Mouse (Mus musculus) hindbrain, embryonic 14.5 days (tissue): Measurements from ENCODE around the gene Arhgap10. TPM values are rescaled to one million over a fixed set of nuclear protein-coding genes. Genes with fewer than 3 reads are reported as not detected.

Experiments used
- ATAC-seq: fragments of 200-750 bp; cut with Nextera tagmentation; 2 replicates; pipeline ENCODE4 v1.8.0; 2017; ENCODE audit warnings: moderate number of reproducible peaks, mild to moderate bottlenecking, moderate TSS enrichment, moderate library complexity; ENCODE audit not compliant: low FRiP score
- DNase-seq: peaks from one replicate; pipeline ENCODE4 v3.0.0-alpha.2; 2015; ENCODE audit warnings: low spot score
- H3K27ac ChIP-seq: fragments of 300-500 bp; sonication (generic); 2 replicates; pipeline ENCODE4 v1.5.1; 2014; ENCODE audit warnings: mild to moderate bottlenecking, moderate library complexity
- H3K27me3 ChIP-seq: fragments of 300-500 bp; sonication (generic); 2 replicates; pipeline ENCODE4 v1.6.1; 2014; ENCODE audit warnings: mild to moderate bottlenecking, low read length, mixed read lengths; ENCODE audit not compliant: control insufficient read depth, insufficient read depth
- H3K36me3 ChIP-seq: fragments of 300-500 bp; sonication (generic); replicated peaks from 2 replicates; pipeline ENCODE4 v1.6.1; 2014; ENCODE audit not compliant: control insufficient read depth, insufficient read depth
- H3K4me1 ChIP-seq: fragments of 300-500 bp; sonication (generic); replicated peaks from 2 replicates; pipeline ENCODE4 v1.6.1; 2014; ENCODE audit warnings: antibody characterized with exemption, low read length, mixed read lengths; ENCODE audit not compliant: control insufficient read depth, insufficient read depth
- H3K4me2 ChIP-seq: fragments of 300-500 bp; sonication (generic); replicated peaks from 2 replicates; pipeline ENCODE4 v1.6.1; 2014; ENCODE audit warnings: mild to moderate bottlenecking, moderate library complexity
- H3K4me3 ChIP-seq: fragments of 300-500 bp; sonication (generic); replicated peaks from 2 replicates; pipeline ENCODE4 v1.5.1; 2014; ENCODE audit warnings: mild to moderate bottlenecking, low read length
- H3K9ac ChIP-seq: fragments of 300-500 bp; sonication (generic); 2 replicates; pipeline ENCODE4 v1.6.1; 2014
- H3K9me3 ChIP-seq: fragments of 300-500 bp; sonication (generic); 2 replicates; pipeline ENCODE4 v1.6.1; 2016; ENCODE audit warnings: low read length; ENCODE audit not compliant: control insufficient read depth
- WGBS: fragments of 180-500 bp; shearing (Covaris S2); extraction: QIAGEN DNeasy Blood & Tissue Kit; methylation state at CpG from one replicate; pipeline ENCODE4 v1.1.7; 2014; 5-methylcytosine and 5-hydroxymethylcytosine counted together
- polyA plus RNA-seq: library from polyadenylated mRNA; unstranded; fragments of >200 nt; fragmentation: Nextera tagmentation; extraction: Ambion mirVana; gene quantifications from 2 replicates; pipeline ENCODE4 v1.2.1, GENCODE M21; 2014

Gene Arhgap10
- polyA plus RNA-seq, 1 experiment from 2014 or later: 5.1 TPM

DNA sequence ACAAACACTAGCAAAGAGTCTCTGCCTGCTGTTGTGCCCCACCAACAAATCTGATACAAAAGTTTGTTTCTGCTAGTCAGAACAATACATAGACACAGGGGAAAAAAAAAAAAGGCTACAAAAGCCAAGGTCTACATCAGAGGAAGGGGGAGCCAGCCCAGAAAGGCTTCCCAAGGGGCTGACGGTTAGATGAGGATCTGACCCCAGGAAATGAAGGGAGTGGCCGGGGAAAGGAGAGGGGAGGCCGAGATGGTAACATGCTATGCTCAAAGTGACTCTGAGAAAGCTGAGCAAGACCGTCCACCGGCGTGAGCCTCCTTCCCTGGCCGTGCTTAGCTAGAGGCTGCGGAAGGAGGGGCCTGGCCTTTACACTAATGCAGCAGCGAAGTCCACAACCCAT lies 76.8 kb downstream of the Arhgap10 start:
- no peaks in the 10 kb centered on the region for H3K9me3 ChIP-seq
- no peak overlapping the region for H3K4me2 ChIP-seq
- no peaks in the 10 kb centered on the region for H3K27me3 ChIP-seq
- 83% methylated on average over 9 of the region's 9 CpGs for WGBS
- no peaks in the 10 kb centered on the region for H3K36me3 ChIP-seq
- ATAC-seq (no peak), DNase-seq (no peak)
- no peak overlapping the region for H3K9ac ChIP-seq
- H3K4me1 ChIP-seq: 0 out of 2 replicates have a peak, but pooled peaks cover 4% of the 10 kb centered on the region
- no peak overlapping the region for H3K4me3 ChIP-seq
- no peak overlapping the region for H3K27ac ChIP-seq

DNA sequence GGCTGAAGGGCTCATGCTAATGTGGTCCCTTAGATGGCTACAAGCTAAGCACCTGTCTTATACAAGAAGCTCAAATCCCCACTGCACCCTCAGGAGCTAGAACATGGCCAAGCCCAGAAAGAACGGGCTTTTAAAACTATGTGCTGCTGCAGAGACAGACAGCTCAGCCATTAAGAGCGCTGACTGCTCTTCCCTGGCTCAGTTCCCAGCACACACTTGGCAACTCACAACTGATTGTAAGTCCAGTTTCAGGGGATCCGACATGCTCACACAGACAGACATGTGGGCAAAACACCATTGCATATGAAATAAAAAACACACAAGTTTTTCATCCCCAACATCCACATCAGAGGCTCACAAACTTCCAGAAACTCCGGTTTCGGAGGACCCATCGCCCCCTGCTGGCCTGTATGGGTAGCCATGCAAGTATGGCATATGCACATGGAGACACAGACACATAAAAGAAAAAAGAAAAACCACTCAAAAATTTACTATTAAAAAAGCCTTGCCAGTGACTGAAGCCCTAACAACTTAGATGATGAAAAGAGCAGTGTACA lies 77.4 kb downstream of the Arhgap10 start:
- Histone ChIP-seq H3K4me2 (no peak overlapping the region), H3K27ac (no peak overlapping the region), H3K4me3 (no peak overlapping the region), H3K27me3 (no peaks in the 10 kb centered on the region), H3K9ac (no peak overlapping the region), H3K4me1 (0 out of 2 replicates have a peak, but pooled peaks cover 4% of the 10 kb centered on the region), H3K9me3 (no peaks in the 10 kb centered on the region), H3K36me3 (no peaks in the 10 kb centered on the region)
- ATAC-seq (no peak), DNase-seq (no peak)
- 83% methylated on average over 6 of the region's 6 CpGs for WGBS

DNA sequence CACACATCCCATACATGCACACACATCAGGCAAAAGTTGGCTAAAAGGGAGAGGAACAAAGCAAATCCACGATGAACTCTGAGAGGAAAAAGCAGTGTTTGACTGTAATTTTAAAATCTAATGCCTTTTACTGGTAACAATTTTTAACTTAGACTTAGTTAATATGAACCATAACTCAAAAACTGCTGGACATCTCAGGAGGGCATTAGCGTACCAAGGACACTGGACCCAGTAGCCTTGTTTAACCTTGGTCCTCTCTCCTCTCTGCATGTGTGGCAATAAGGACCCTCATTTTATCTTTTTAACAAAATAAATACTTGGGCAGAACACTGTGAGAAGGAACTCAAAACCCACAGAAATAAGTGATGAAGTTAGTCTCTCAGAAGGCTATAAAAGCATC lies 78.1 kb downstream of the Arhgap10 start:
- no peak for ATAC-seq
- WGBS: 97% methylated on average over 2 of the region's 2 CpGs

DNA sequence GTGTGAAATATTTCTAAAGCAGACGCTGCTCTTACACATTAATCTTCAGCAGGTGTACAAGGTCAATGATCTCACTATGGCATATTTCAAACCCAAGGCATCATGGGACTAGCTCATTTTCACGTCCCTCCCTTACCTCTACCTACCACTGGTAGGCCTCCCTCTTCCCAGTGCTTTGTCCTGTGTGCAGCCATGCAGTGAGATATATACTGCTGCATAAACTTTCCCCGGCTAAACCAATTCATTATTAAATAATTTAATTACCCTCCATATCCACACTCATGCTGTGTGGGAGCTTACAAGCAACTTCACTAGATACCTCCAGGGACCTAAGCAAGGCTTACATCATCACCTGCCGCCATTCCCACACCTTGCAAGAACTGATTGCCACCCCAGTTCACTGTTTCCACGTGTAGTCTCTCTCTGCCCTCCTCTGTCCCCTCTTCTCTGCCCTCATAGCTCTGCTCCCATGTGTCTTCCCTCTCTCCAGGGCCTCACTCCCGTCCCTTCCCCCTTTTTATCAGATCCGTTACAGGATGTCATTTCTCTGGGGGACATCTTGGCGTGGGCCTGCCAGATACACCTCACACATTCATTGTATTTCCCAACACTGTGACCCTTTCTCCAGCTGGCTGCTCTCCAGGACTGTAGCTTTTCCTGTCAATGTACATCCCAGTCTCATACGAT lies 79.8 kb downstream of the Arhgap10 start:
- Histone ChIP-seq H3K4me1 (peaks cover 12% of the 10 kb centered on the region; the same call in 1 of the 2 replicates), H3K27me3 (no peaks in the 10 kb centered on the region), H3K4me3 (no peak overlapping the region), H3K4me2 (no peak overlapping the region), H3K9ac (no peak overlapping the region), H3K9me3 (no peaks in the 10 kb centered on the region), H3K27ac (no peak overlapping the region), H3K36me3 (no peaks in the 10 kb centered on the region)
- 56% methylated on average over 9 of the region's 9 CpGs for WGBS
- DNase-seq (no peak), ATAC-seq (no peak)

More for the DNA sequence above, 78.1 kb downstream of the Arhgap10 start:
- H3K36me3 ChIP-seq: no peaks in the 10 kb centered on the region
- no peak overlapping the region for H3K27ac ChIP-seq
- H3K4me3 ChIP-seq: no peak overlapping the region
- no peak overlapping the region for H3K4me2 ChIP-seq
- no peaks in the 10 kb centered on the region for H3K9me3 ChIP-seq
- DNase-seq: no peak
- no peaks in the 10 kb centered on the region for H3K27me3 ChIP-seq
- H3K9ac ChIP-seq: no peak overlapping the region
- H3K4me1 ChIP-seq: 0 out of 2 replicates have a peak, but pooled peaks cover 4% of the 10 kb centered on the region

DNA sequence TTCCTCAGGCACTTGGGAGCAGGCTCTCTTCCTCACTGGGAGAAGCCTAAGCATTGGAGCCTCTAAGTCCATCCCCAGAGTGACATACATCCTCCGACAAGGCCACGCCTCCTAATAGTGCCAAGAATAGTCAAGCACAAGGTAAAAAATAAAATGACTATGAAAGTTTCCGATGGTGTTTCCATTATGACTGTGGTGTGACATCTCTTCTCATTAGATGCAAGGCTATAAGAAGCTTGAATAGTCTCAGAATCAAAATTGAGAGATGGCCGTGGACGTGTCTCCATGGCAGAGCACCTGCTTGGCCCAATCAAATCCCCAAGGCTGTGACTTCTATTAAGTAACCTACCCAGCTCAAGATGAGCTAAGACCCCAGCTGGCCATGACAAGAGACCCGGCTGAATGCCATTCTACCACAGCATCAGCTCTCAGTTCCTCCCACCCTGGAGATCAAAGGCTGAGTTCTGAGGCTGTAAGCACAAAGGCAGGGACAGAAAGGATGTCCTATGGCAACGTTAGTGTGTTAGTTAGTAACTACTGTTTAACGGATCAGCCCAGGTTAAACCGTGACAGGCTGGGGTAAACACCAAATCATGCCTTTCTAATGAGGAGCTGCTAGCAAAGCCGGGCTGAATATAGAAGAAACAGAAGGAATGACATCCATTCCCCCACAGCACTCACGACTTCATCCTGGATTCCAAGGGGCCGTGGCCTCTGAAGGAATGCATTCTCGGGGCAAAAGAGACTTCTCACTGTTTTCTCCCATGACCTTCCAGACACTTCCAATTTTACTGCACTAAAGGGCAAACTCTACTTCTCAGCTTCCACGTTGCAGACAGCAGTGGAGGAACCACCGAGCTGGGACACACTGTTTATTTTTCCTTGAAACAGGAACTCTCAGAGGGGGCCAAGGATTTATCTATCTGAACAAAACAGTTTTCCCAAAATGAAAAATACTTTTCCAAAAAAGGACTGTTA lies 81.5 kb downstream of the Arhgap10 start:
- H3K27ac ChIP-seq: no peak overlapping the region
- H3K9ac ChIP-seq: no peak overlapping the region
- H3K27me3 ChIP-seq: no peaks in the 10 kb centered on the region
- ATAC-seq (no peak), DNase-seq (no peak)
- H3K36me3 ChIP-seq: no peaks in the 10 kb centered on the region
- H3K4me3 ChIP-seq: no peak overlapping the region
- WGBS: 38% methylated on average over 15 of the region's 15 CpGs
- H3K9me3 ChIP-seq: no peaks in the 10 kb centered on the region
- H3K4me2 ChIP-seq: no peak overlapping the region
- H3K4me1 ChIP-seq: peaks cover 18% of the 10 kb centered on the region; the same call in 1 of the 2 replicates

DNA sequence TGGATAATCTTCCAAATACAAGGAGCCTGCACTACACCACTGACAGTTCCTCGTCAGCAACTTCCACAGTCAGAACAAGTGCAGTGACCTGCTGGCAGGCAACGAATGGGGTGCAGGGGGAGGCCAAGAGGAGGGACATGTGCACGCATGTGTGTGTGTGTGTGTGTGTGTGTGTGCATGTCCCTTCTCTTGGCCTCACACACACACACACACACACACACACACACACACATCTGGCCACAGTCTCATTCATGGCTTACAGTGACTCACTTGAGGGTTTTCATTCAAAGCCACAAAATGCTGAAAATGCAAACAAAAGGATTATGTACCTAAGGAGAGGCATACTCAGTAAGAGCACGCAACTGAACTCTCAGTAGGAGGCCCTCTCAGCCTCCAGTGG lies 84.5 kb downstream of the Arhgap10 start:
- H3K36me3 ChIP-seq: no peaks in the 10 kb centered on the region
- H3K27ac ChIP-seq: no peak overlapping the region
- H3K4me2 ChIP-seq: no peak overlapping the region
- no peaks in the 10 kb centered on the region for H3K27me3 ChIP-seq
- no peak overlapping the region for H3K9ac ChIP-seq
- no peak overlapping the region for H3K4me3 ChIP-seq
- H3K9me3 ChIP-seq: no peaks in the 10 kb centered on the region
- ATAC-seq: 0 out of 2 replicates have a peak, but pooled peaks have one; percentile 5
- 32% methylated on average over 4 of the region's 4 CpGs for WGBS
- peaks cover 17% of the 10 kb centered on the region; the same call in 1 of the 2 replicates for H3K4me1 ChIP-seq
- DNase-seq: no peak

DNA sequence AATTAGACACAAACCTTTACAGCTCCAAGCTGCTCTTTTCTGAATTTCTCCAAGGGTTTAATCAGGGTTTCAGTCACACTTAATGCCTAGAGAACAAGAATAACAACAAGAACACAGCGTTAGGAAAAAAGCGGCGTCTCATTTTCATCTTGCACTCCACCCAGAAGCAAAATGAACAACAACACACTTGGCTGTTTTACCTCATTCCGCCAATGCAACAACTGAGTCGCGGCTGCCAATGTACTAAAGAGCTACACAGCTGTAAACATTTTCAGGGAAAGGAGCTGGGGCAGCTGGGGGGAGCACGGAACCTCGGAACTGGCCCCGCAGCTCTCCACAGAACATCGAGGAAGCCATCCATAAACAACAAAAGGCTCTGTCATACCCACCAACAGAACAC lies 85.0 kb downstream of the Arhgap10 start:
- Histone ChIP-seq H3K9me3 (no peaks in the 10 kb centered on the region), H3K4me1 (peaks cover 14% of the 10 kb centered on the region; the same call in 1 of the 2 replicates), H3K27ac (no peak overlapping the region), H3K36me3 (no peaks in the 10 kb centered on the region), H3K27me3 (no peaks in the 10 kb centered on the region), H3K4me3 (no peak overlapping the region), H3K9ac (no peak overlapping the region), H3K4me2 (peak overlapping the region; percentile 17; the same call in 1 of the 2 replicates)
- no peak for ATAC-seq
- 49% methylated on average over 10 of the region's 10 CpGs for WGBS
- no peak for DNase-seq

DNA sequence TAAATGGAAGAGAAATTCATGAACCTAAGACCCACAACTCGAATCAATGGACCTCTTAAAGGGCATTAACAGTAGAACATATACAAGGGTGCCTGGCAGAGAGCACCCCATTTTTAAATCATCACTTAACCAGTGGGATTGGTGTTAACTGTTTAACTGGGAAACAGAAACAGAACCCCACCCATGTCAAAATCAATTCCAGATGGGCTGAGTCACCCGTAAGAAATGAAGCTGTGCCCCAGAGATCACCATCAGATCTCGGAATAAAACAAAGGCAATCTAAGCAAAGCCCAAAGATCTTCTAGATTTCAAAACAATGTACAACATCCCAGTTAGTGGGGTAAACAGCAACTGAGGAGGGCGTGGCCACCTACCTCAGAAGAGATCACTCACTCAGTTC lies 89.3 kb downstream of the Arhgap10 start:
- H3K9ac ChIP-seq: no peak overlapping the region
- no peak overlapping the region for H3K27ac ChIP-seq
- WGBS: 85% methylated on average over 4 of the region's 4 CpGs
- no peak overlapping the region for H3K4me2 ChIP-seq
- no peaks in the 10 kb centered on the region for H3K36me3 ChIP-seq
- ATAC-seq (no peak), DNase-seq (no peak)
- H3K9me3 ChIP-seq: no peaks in the 10 kb centered on the region
- no peaks in the 10 kb centered on the region for H3K27me3 ChIP-seq
- H3K4me1 ChIP-seq: peaks cover 11% of the 10 kb centered on the region; the same call in 1 of the 2 replicates
- no peak overlapping the region for H3K4me3 ChIP-seq

DNA sequence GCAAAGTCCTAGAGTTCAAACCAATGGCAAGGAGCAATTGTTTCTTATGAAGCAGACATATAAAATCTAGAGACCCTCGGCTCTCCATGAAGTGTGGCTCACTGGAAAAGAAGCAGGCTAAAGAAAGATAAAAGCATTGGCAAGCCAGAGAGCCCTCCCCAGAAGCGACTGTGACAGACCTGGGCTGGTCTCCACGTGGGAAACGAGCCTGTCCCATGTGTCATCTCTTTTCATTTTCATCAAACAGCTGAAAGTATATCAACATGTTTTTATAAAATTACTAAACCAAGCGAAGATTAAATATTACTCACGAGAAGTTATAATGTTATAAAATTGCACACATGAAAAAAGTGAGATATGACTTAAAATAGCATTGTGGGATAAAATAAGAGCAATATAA lies 89.7 kb downstream of the Arhgap10 start:
- H3K4me1 ChIP-seq: peaks cover 7% of the 10 kb centered on the region; the same call in 1 of the 2 replicates
- DNase-seq (no peak), ATAC-seq (no peak)
- no peak overlapping the region for H3K4me2 ChIP-seq
- H3K36me3 ChIP-seq: no peaks in the 10 kb centered on the region
- no peaks in the 10 kb centered on the region for H3K27me3 ChIP-seq
- no peak overlapping the region for H3K9ac ChIP-seq
- H3K27ac ChIP-seq: no peak overlapping the region
- H3K4me3 ChIP-seq: no peak overlapping the region
- 85% methylated on average over 6 of the region's 6 CpGs for WGBS
- no peaks in the 10 kb centered on the region for H3K9me3 ChIP-seq
